Mouse (Mus musculus) urinary bladder, postnatal 4 days (tissue): Measurements from ENCODE around the gene Rapsn.

Experiments
- DNase-seq, 2 experiments: peaks; one replicate each; pipeline ENCODE4 v3.0.0; 2021 to 2022; ENCODE audit warnings: low spot score in 2 of 2

The Rapsn gene

GRCm38 (mm10) chr2:91080784-91081513 is 45.5 kb downstream of the Rapsn start:
- DNase-seq, result no peak

GRCm38 (mm10) chr2:91081775-91082695 is 46.6 kb downstream of the Rapsn start, which contains the start of gene Spi1:
Spi1 (plus strand) TSS chr2:91082390.
- no peak for DNase-seq

GRCm38 (mm10) chr2:91082844-91083243 is 47.4 kb downstream of the Rapsn start:
- no peak for DNase-seq

- no peak for DNase-seq
Observed at GRCm38 (mm10) chr2:91083366-91083940, 48.0 kb downstream of the Rapsn start.

GRCm38 (mm10) chr2:91084179-91084820 is 48.9 kb downstream of the Rapsn start:
- no peak for DNase-seq

GRCm38 (mm10) chr2:91085494-91086391 is 50.3 kb downstream of the Rapsn start:
- DNase-seq, result no peak

- no peak for DNase-seq
Observed at GRCm38 (mm10) chr2:91086392-91087237, 51.2 kb downstream of the Rapsn start.

GRCm38 (mm10) chr2:91087453-91087852 is 52.0 kb downstream of the Rapsn start:
- DNase-seq, result no peak

- no peak for DNase-seq
Observed at GRCm38 (mm10) chr2:91088987-91089386, 53.6 kb downstream of the Rapsn start.

GRCm38 (mm10) chr2:91090208-91090607 is 54.8 kb downstream of the Rapsn start:
- DNase-seq, result no peak

GRCm38 (mm10) chr2:91090827-91091226 is 55.4 kb downstream of the Rapsn start:
- DNase-seq, result no peak
